Mouse (Mus musculus): ENCODE results near the gene Snx4.

- no peak for TF ChIP-seq CTCF (IDR thresholded peaks at IDR 0.05; ENCODE audit: low read depth, low read length)
- TF ChIP-seq POLR2A (IDR thresholded peaks at IDR 0.05; ENCODE audit: borderline replicate concordance, low read depth, low read length): no peak
These were observed 9.6 kb downstream of the Snx4 start for GRCm38 (mm10) chr16:33260825-33261224.

Measured in bone marrow macrophage, adult 2 months (primary cell).